Mouse (Mus musculus): ENCODE results near the gene Fbxo34. TPM values are rescaled to one million over a fixed set of nuclear protein-coding genes. Genes with fewer than 3 reads are reported as not detected.

Fbxo34 gene
- polyA plus RNA-seq, 1 experiment, result 7.0 TPM

- Histone ChIP-seq H3K36me3 (ENCODE audit: control insufficient read depth) (peaks cover 98% of the 10 kb centered on the region), H3K4me1 (ENCODE audit: control insufficient read depth) (peaks cover 52% of the 10 kb centered on the region), H3K9me3 (ENCODE audit: control insufficient read depth, low read length) (no peaks in the 10 kb centered on the region)
These were observed 56.5 kb downstream of the Fbxo34 start for GRCm38 (mm10) chr14:47506676-47507075.

GRCm38 (mm10) chr14:47508035-47508434 is 57.8 kb downstream of the Fbxo34 start:
- TF ChIP-seq TAL1 (IDR thresholded peaks at IDR 0.05; ENCODE audit: low read length), result no peak
- no peak for TF ChIP-seq GATA1 (IDR thresholded peaks at IDR 0.05; ENCODE audit: low read length)
- Histone ChIP-seq H3K27me3 (ENCODE audit: control insufficient read depth) (no peaks in the 10 kb centered on the region), H3K36me3 (ENCODE audit: control insufficient read depth) (peaks cover 89% of the 10 kb centered on the region), H3K9me3 (ENCODE audit: control insufficient read depth, low read length) (no peaks in the 10 kb centered on the region), H3K4me1 (ENCODE audit: control insufficient read depth) (peaks cover 57% of the 10 kb centered on the region), H3K4me3 (replicated peaks) (no peak overlapping the region)

More at GRCm38 (mm10) chr14:47506676-47507075, 56.5 kb downstream of the Fbxo34 start:
- H3K27me3 ChIP-seq (ENCODE audit: control insufficient read depth), result no peaks in the 10 kb centered on the region
- H3K4me3 ChIP-seq (replicated peaks), result no peak overlapping the region
- TF ChIP-seq TAL1 (IDR thresholded peaks at IDR 0.05; ENCODE audit: low read length) (no peak), GATA1 (IDR thresholded peaks at IDR 0.05; ENCODE audit: low read length) (no peak)

- H3K9me3 ChIP-seq (ENCODE audit: control insufficient read depth, low read length), result no peaks in the 10 kb centered on the region
- no peak overlapping the region for H3K4me3 ChIP-seq (replicated peaks)
- TF ChIP-seq TAL1 (IDR thresholded peaks at IDR 0.05; ENCODE audit: low read length) (no peak), GATA1 (IDR thresholded peaks at IDR 0.05; ENCODE audit: low read length) (no peak)
- H3K27me3 ChIP-seq (ENCODE audit: control insufficient read depth), result no peaks in the 10 kb centered on the region
- H3K4me1 ChIP-seq (ENCODE audit: control insufficient read depth), result peaks cover 67% of the 10 kb centered on the region
- peaks cover 87% of the 10 kb centered on the region for H3K36me3 ChIP-seq (ENCODE audit: control insufficient read depth)
These were observed 60.0 kb downstream of the Fbxo34 start for GRCm38 (mm10) chr14:47510244-47510643.

- TF ChIP-seq TAL1 (IDR thresholded peaks at IDR 0.05; ENCODE audit: low read length) (no peak), GATA1 (IDR thresholded peaks at IDR 0.05; ENCODE audit: low read length) (no peak)
- Histone ChIP-seq H3K4me1 (ENCODE audit: control insufficient read depth) (peaks cover 90% of the 10 kb centered on the region), H3K4me3 (replicated peaks) (no peak overlapping the region), H3K9me3 (ENCODE audit: control insufficient read depth, low read length) (peaks cover 3% of the 10 kb centered on the region; the same call in 1 of the 2 replicates), H3K36me3 (ENCODE audit: control insufficient read depth) (peaks cover 86% of the 10 kb centered on the region), H3K27me3 (ENCODE audit: control insufficient read depth) (no peaks in the 10 kb centered on the region)
These were observed 63.4 kb downstream of the Fbxo34 start for GRCm38 (mm10) chr14:47513606-47514005.

GRCm38 (mm10) chr14:47514816-47515453 is 64.7 kb downstream of the Fbxo34 start:
- peak overlapping the region; percentile 24 for H3K4me3 ChIP-seq (replicated peaks)
- H3K4me1 ChIP-seq (ENCODE audit: control insufficient read depth), result peaks cover 94% of the 10 kb centered on the region
- H3K27me3 ChIP-seq (ENCODE audit: control insufficient read depth), result no peaks in the 10 kb centered on the region
- H3K9me3 ChIP-seq (ENCODE audit: control insufficient read depth, low read length), result peaks cover 3% of the 10 kb centered on the region; the same call in 1 of the 2 replicates
- H3K36me3 ChIP-seq (ENCODE audit: control insufficient read depth), result peaks cover 86% of the 10 kb centered on the region
- TF ChIP-seq TAL1 (IDR thresholded peaks at IDR 0.05; ENCODE audit: low read length), result no peak
- no peak for TF ChIP-seq GATA1 (IDR thresholded peaks at IDR 0.05; ENCODE audit: low read length)

- peaks cover 86% of the 10 kb centered on the region for H3K36me3 ChIP-seq (ENCODE audit: control insufficient read depth)
- no peaks in the 10 kb centered on the region for H3K27me3 ChIP-seq (ENCODE audit: control insufficient read depth)
- TF ChIP-seq GATA1 (IDR thresholded peaks at IDR 0.05; ENCODE audit: low read length) (peak; percentile 71), TAL1 (IDR thresholded peaks at IDR 0.05; ENCODE audit: low read length) (peak; percentile 78)
- H3K4me1 ChIP-seq (ENCODE audit: control insufficient read depth), result peaks cover 95% of the 10 kb centered on the region
- peak overlapping the region; percentile 24 for H3K4me3 ChIP-seq (replicated peaks)
- peaks cover 3% of the 10 kb centered on the region; the same call in 1 of the 2 replicates for H3K9me3 ChIP-seq (ENCODE audit: control insufficient read depth, low read length)
These were observed 65.4 kb downstream of the Fbxo34 start for GRCm38 (mm10) chr14:47515636-47516035.

GRCm38 (mm10) chr14:47516755-47517154 is 66.5 kb downstream of the Fbxo34 start:
- Histone ChIP-seq H3K4me1 (ENCODE audit: control insufficient read depth) (peaks cover 95% of the 10 kb centered on the region), H3K27me3 (ENCODE audit: control insufficient read depth) (no peaks in the 10 kb centered on the region), H3K36me3 (ENCODE audit: control insufficient read depth) (peaks cover 87% of the 10 kb centered on the region), H3K9me3 (ENCODE audit: control insufficient read depth, low read length) (peaks cover 3% of the 10 kb centered on the region; the same call in 1 of the 2 replicates), H3K4me3 (replicated peaks) (no peak overlapping the region)
- TF ChIP-seq GATA1 (IDR thresholded peaks at IDR 0.05; ENCODE audit: low read length) (no peak), TAL1 (IDR thresholded peaks at IDR 0.05; ENCODE audit: low read length) (no peak)

- Histone ChIP-seq H3K36me3 (ENCODE audit: control insufficient read depth) (peaks cover 79% of the 10 kb centered on the region), H3K4me1 (ENCODE audit: control insufficient read depth) (peaks cover 89% of the 10 kb centered on the region), H3K9me3 (ENCODE audit: control insufficient read depth, low read length) (peaks cover 3% of the 10 kb centered on the region; the same call in 1 of the 2 replicates), H3K4me3 (replicated peaks) (no peak overlapping the region), H3K27me3 (ENCODE audit: control insufficient read depth) (no peaks in the 10 kb centered on the region)
- TF ChIP-seq TAL1 (IDR thresholded peaks at IDR 0.05; ENCODE audit: low read length) (no peak), GATA1 (IDR thresholded peaks at IDR 0.05; ENCODE audit: low read length) (no peak)
These were observed 68.4 kb downstream of the Fbxo34 start for GRCm38 (mm10) chr14:47518619-47519018.

GRCm38 (mm10) chr14:47520751-47521449 is 70.7 kb downstream of the Fbxo34 start:
- H3K9me3 ChIP-seq (ENCODE audit: control insufficient read depth, low read length), result peaks cover 3% of the 10 kb centered on the region; the same call in 1 of the 2 replicates
- no peak overlapping the region for H3K4me3 ChIP-seq (replicated peaks)
- H3K36me3 ChIP-seq (ENCODE audit: control insufficient read depth), result peaks cover 79% of the 10 kb centered on the region
- H3K4me1 ChIP-seq (ENCODE audit: control insufficient read depth), result peaks cover 88% of the 10 kb centered on the region
- no peaks in the 10 kb centered on the region for H3K27me3 ChIP-seq (ENCODE audit: control insufficient read depth)
- TF ChIP-seq TAL1 (IDR thresholded peaks at IDR 0.05; ENCODE audit: low read length) (no peak), GATA1 (IDR thresholded peaks at IDR 0.05; ENCODE audit: low read length) (no peak)

Data from erythroblast, embryonic 14.5 days (primary cell).